Mouse (Mus musculus): Measurements from ENCODE around the gene Ranbp17.

DNA sequence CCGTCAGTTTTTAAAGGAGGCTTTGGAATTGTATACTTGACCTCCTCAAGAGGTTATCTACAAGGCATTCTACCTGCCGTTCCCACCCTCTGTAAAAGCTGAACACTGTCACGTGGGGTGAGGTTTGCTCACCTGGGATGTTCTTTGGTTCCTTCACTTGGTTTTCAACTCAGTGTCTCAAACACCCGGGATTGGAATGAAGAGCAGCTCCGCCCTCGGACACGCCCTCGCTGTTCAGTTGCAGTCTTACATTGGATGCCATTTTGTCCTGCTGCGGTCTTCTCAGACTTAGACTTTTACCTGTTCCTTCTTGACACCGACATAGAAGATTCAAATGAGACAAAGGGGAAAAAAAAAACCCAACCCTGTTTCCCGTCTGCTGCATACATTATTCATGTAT lies 30.6 kb upstream of the Ranbp17 start:
- TF ChIP-seq EP300 (IDR thresholded peaks at IDR 0.05; ENCODE audit: low read depth) (no peak), CTCF (IDR thresholded peaks at IDR 0.05; ENCODE audit: low read depth) (no peak)
